Mouse (Mus musculus) liver, embryonic 14 days (tissue): ENCODE results near the gene Tbcc. TPM values are rescaled to one million over a fixed set of nuclear protein-coding genes. Genes with fewer than 3 reads are reported as not detected.

Experiments used
- polyA plus RNA-seq: library from polyadenylated mRNA; depleted of rRNA; stranded (reverse); fragments of >200 nt; gene quantifications from 2 replicates; pipeline ENCODE4 v1.2.3, GENCODE M21; 2012; rRNA removed

The Tbcc gene
- 8.6 and 9.1 TPM in 2 replicates for polyA plus RNA-seq

DNA sequence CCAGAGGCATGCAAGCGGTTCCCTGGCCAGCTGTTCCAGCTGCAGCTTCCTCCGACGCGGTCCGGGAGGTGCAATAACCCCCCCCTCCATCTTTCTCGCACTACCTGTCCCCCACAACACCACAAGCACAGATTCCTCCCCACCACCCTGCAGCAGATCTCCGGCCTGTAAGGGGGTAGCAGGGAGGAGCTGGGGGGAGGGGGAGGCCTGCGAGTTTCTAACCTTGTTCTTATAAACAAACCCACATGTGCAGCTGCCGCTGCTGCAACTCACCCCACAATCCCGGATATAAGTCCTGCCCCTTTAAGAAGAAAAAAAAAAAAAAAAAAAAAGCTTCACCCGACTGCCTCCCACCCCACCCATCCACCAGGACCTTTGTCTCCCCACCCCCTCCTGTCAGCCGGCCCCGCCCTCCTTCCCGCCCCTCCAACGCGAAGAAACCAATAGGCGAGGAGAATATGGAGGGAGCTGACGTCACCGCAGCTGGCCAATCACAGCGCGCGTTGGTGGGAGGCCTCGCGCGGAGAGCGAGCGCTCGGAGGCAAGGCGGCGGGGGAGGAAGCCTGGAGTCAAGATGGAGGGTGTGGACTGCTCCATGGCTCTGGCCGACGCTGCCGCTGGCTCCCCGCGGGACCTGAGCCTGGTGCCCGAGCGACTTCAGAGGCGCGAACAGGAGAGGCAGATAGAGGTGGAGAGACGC lies at the start of gene Tbcc:
Tbcc (plus strand) TSS at position 569 of the 700 bp plus-strand sequence.

DNA sequence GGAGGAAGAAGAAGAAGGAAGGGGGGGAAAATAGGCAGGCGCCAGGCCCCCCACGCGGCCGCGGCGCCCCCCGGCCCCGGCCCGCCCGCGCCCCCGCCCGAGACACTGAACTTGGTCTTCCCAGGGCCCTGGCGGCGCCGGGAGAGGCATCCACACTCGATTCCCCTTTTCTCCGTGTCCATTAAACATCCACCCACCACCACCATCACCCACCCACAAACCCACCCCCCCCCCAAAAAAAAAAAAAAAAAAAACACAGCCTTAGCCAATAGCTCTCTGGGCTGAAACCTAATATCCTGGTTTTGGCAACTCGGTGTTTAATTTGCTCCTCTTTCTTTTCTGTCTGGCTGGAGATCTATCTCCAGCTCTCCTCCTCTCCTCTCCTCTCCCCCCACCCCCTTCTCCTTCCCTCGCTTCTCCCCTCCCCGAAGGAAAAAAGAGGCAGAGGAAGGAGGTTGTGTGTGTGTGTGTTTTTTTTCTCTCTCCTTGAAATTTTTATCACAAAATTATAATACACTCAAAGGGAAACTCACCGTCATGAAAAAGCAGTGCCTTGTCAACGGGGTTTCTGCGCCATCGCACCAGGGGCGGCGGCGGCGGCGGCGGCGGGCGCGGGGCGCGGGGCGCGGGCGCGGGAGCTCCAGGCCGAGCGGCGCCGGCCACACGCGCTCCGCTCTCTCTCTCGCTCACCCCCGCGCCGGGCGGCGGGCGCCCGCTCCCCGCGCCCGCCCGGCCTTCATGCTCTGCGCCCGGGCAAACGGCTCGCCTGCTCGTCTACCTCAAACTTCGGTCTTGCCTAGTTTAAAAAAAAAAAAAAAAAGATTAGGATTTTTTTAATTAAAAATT lies 32.4 kb upstream of the Tbcc start, which contains the start of gene Bicral:
Bicral (minus strand) TSS at position 580 of the 846 bp plus-strand sequence.

DNA sequence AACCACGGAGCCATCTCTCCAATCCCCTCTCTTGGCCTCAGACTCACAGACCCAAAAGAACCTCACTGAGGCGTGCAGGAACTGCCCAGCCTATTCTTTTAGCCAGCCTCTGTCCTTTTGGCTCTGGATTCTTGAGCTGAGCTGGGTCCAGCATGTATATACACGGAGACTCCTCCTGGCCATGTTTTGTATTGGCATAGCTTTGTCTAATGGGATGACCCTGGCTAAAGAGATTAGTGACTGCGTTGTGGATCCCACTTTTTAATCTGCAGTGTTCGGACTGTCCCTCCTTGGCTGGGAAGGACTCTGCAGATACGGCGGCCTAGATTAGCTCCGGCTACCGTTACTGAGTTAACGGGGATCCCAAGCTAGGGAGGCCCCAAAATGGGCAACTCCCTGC lies 19.7 kb downstream of the Tbcc start, which contains the start of gene Prph2:
Prph2 (plus strand) TSS at position 274 of the 400 bp plus-strand sequence.

Other genes with a start within 250 kb of the Tbcc start
- 3.3 and 4.2 TPM in 2 replicates for gene Klc4, start 244.7 kb upstream of the Tbcc start, polyA plus RNA-seq
- gene Mrpl2, start 244.5 kb upstream of the Tbcc start, polyA plus RNA-seq, result 35.6 and 37.0 TPM in 2 replicates
- gene Cul7, start 240.3 kb upstream of the Tbcc start, polyA plus RNA-seq, result 13.2 and 13.9 TPM in 2 replicates
- gene Rrp36, start 216.3 kb upstream of the Tbcc start, polyA plus RNA-seq, result 21.1 and 24.2 TPM in 2 replicates
- 38.2 and 43.8 TPM in 2 replicates for gene Mea1, start 211.9 kb upstream of the Tbcc start, polyA plus RNA-seq
- gene Klhdc3, start 209.8 kb upstream of the Tbcc start, polyA plus RNA-seq, result 34.0 and 41.3 TPM in 2 replicates
- 22.5 and 25.0 TPM in 2 replicates for gene Ppp2r5d, start 185.6 kb upstream of the Tbcc start, polyA plus RNA-seq
- 8.4 and 8.9 TPM in 2 replicates for gene Pex6, start 179.2 kb upstream of the Tbcc start, polyA plus RNA-seq
- gene Gnmt, start 161.5 kb upstream of the Tbcc start, polyA plus RNA-seq, result 15.3 and 17.4 TPM in 2 replicates
- 17.8 and 18.8 TPM in 2 replicates for gene Cnpy3, start 138.5 kb upstream of the Tbcc start, polyA plus RNA-seq
- 0.01 and 0.07 TPM in 2 replicates for gene Ptcra, start 127.0 kb upstream of the Tbcc start, polyA plus RNA-seq
- gene 2310039H08Rik, start 118.0 kb upstream of the Tbcc start, polyA plus RNA-seq, result 32.9 and 35.8 TPM in 2 replicates
- 44.3 and 52.4 TPM in 2 replicates for gene Rpl7l1, start 108.0 kb upstream of the Tbcc start, polyA plus RNA-seq
- gene Bicral, start 32.2 kb upstream of the Tbcc start, polyA plus RNA-seq, result 2.9 TPM in 2 replicates
- not detected in 2 replicates for gene Prph2, start 19.8 kb downstream of the Tbcc start, polyA plus RNA-seq
- 9.1 and 10.7 TPM in 2 replicates for gene Ubr2, start 119.9 kb downstream of the Tbcc start, polyA plus RNA-seq